Mouse (Mus musculus): ENCODE measurements around the gene C1qa.

DNA sequence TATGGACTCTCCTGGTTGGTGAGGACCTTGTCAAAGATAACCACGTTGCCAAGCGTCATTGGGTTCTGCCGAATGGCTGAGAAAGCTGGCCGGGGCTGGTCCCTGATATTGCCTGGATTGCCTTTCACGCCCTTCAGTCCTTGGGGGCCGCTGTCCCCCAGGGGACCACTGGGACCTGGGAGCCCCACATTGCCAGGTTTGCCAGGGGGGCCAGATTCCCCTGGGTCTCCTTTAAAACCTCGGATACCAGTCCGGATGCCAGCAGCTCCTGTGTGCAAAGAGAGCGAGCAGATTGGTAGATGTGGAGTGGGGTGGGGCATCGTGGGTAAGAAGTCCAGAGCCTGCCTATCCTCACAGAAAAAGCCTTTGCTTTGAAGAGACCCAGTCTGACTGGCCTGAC, 2.1 kb downstream of the C1qa start:
- TF ChIP-seq GATA1 (IDR thresholded peaks at IDR 0.05; ENCODE audit: borderline replicate concordance, low read length) (no peak), FLI1 (IDR thresholded peaks at IDR 0.05; ENCODE audit: low read length) (no peak)

Data from megakaryocyte, embryonic 14.5 days (primary cell).